28 mouse cellular contexts compared by ENCODE assay signal in genomic region chr17:73670048-73670447, GRCm38 (mm10). TPM values are rescaled to one million over a fixed set of nuclear protein-coding genes. Genes with fewer than 3 reads are reported as not detected.
A peak's percentile ranks its signal among the peaks of the same experiment; 100 is the strongest.
DNase-seq lines count a peak whose midpoint lies in the region; ATAC-seq and TF ChIP-seq lines count a peak whose summit lies in the region.
"Had no signal": no experiment of that assay in that cellular context is flagged by ENCODE, and none has a peak within 500 bp of the region (broad histone marks: within the 10 kb centered on the region; RNA-seq: fewer than 3 reads in every experiment).

No protein-coding gene starts in this region.

- H3K27ac ChIP-seq in forebrain, embryonic 13.5 days, result no peak overlapping the region
- no peak overlapping the region for H3K27ac ChIP-seq in forebrain, embryonic 11.5 days (ENCODE audit: low read depth, low read length)
- H3K27ac ChIP-seq in forebrain, embryonic 15.5 days (replicated peaks), result no peak overlapping the region
- no peak overlapping the region for H3K27ac ChIP-seq in forebrain, embryonic 12.5 days
- no peak overlapping the region for H3K27ac ChIP-seq in forebrain, postnatal 0 days (ENCODE audit: low read depth, low read length)
- H3K27ac ChIP-seq: embryonic facial prominence, embryonic 13.5 days; embryonic facial prominence, embryonic 15.5 days had no signal

- no peaks in the 10 kb centered on the region for H3K4me1 ChIP-seq in forebrain, embryonic 13.5 days
- no peaks in the 10 kb centered on the region for H3K4me1 ChIP-seq in forebrain, embryonic 11.5 days (replicated peaks; ENCODE audit: control insufficient read depth, insufficient read depth, low read length)
- H3K4me1 ChIP-seq in forebrain, embryonic 15.5 days, result peaks cover 6% of the 10 kb centered on the region
- H3K4me1 ChIP-seq in forebrain, embryonic 12.5 days, result no peaks in the 10 kb centered on the region
- peaks cover 8% of the 10 kb centered on the region; the same call in 1 of the 2 replicates for H3K4me1 ChIP-seq in forebrain, postnatal 0 days (ENCODE audit: insufficient read depth)
- H3K4me1 ChIP-seq: embryonic facial prominence, embryonic 13.5 days; embryonic facial prominence, embryonic 15.5 days had no signal

- H3K9me3 ChIP-seq in forebrain, embryonic 13.5 days (replicated peaks), result no peaks in the 10 kb centered on the region
- no peaks in the 10 kb centered on the region for H3K9me3 ChIP-seq in forebrain, embryonic 11.5 days (ENCODE audit: control insufficient read depth, low read length)
- no peaks in the 10 kb centered on the region for H3K9me3 ChIP-seq in forebrain, embryonic 15.5 days
- no peaks in the 10 kb centered on the region for H3K9me3 ChIP-seq in forebrain, embryonic 12.5 days
- H3K9me3 ChIP-seq in forebrain, postnatal 0 days (ENCODE audit: low read length), result no peaks in the 10 kb centered on the region
- H3K9me3 ChIP-seq: embryonic facial prominence, embryonic 13.5 days; embryonic facial prominence, embryonic 15.5 days had no signal

- H3K4me3 ChIP-seq in forebrain, embryonic 13.5 days, result no peak overlapping the region
- H3K4me3 ChIP-seq in forebrain, embryonic 11.5 days (ENCODE audit: low read depth, low read length), result no peak overlapping the region
- no peak overlapping the region for H3K4me3 ChIP-seq in forebrain, embryonic 15.5 days
- H3K4me3 ChIP-seq in forebrain, embryonic 12.5 days (replicated peaks), result no peak overlapping the region
- no peak overlapping the region for H3K4me3 ChIP-seq in forebrain, postnatal 0 days (ENCODE audit: low read depth, low read length)
- H3K4me3 ChIP-seq: embryonic facial prominence, embryonic 13.5 days; embryonic facial prominence, embryonic 15.5 days; erythroblast, embryonic 14.5 days had no signal

- intact Hi-C loops in left cerebral cortex, postnatal 36 days (cut with DNase I), result no loop called here

- no peak for TF ChIP-seq CTCF in forebrain, postnatal 0 days (IDR thresholded peaks at IDR 0.05; ENCODE audit: low read depth)

- H3K9ac ChIP-seq in forebrain, embryonic 13.5 days, result no peak overlapping the region
- H3K9ac ChIP-seq in forebrain, embryonic 11.5 days (ENCODE audit: low read length), result no peak overlapping the region
- no peak overlapping the region for H3K9ac ChIP-seq in forebrain, embryonic 15.5 days (replicated peaks)
- no peak overlapping the region for H3K9ac ChIP-seq in forebrain, embryonic 12.5 days
- H3K9ac ChIP-seq in forebrain, postnatal 0 days, result no peak overlapping the region
- H3K9ac ChIP-seq: embryonic facial prominence, embryonic 13.5 days; embryonic facial prominence, embryonic 15.5 days had no signal

- WGBS in forebrain, embryonic 13.5 days, result 77% methylated on average over 2 of the region's 2 CpGs
- WGBS in forebrain, embryonic 11.5 days, result 88% methylated on average over 2 of the region's 2 CpGs
- WGBS in forebrain, embryonic 15.5 days, result 52% methylated on average over 2 of the region's 2 CpGs
- 89% methylated on average over 2 of the region's 2 CpGs for WGBS in forebrain, embryonic 12.5 days
- WGBS in forebrain, postnatal 0 days, result 34% methylated on average over 2 of the region's 2 CpGs

- no peaks in the 10 kb centered on the region for H3K27me3 ChIP-seq in forebrain, embryonic 13.5 days
- H3K27me3 ChIP-seq in forebrain, embryonic 11.5 days (ENCODE audit: control insufficient read depth, insufficient read depth, low read length), result no peaks in the 10 kb centered on the region
- H3K27me3 ChIP-seq in forebrain, embryonic 15.5 days, result no peaks in the 10 kb centered on the region
- H3K27me3 ChIP-seq in forebrain, embryonic 12.5 days, result no peaks in the 10 kb centered on the region
- H3K27me3 ChIP-seq in forebrain, postnatal 0 days (ENCODE audit: insufficient read depth, low read length), result no peaks in the 10 kb centered on the region
- H3K27me3 ChIP-seq: CH12.LX; embryonic facial prominence, embryonic 13.5 days; embryonic facial prominence, embryonic 15.5 days; Patski had no signal

- no peak for DNase-seq in forebrain, embryonic 11.5 days (ENCODE audit: low spot score)
- peak; percentile 14 for DNase-seq in layer of hippocampus, adult 9-11 months
- DNase-seq in layer of hippocampus, postnatal 14 days (ENCODE audit: low spot score in 2 of 2), result no peak
- DNase-seq in forebrain, postnatal 0 days, result peak; percentile 21
- DNase-seq in left cerebral cortex, postnatal 36 days (ENCODE audit: low spot score in 2 of 2), result no peak
- DNase-seq: adrenal gland, adult 8-10 months; adrenal gland, postnatal 14 days; adrenal gland, postnatal 36 days; B cell, adult 2 months; cerebellum, adult 11 months; cerebellum, adult 18-20 months; cerebellum, adult 8-10 months; cerebellum, adult 9-11 months; cerebellum, postnatal 14 days; cerebellum, postnatal 36 days; embryo, embryonic 11 days had no signal

- no peak overlapping the region for H3K4me2 ChIP-seq in forebrain, embryonic 13.5 days
- no peak overlapping the region for H3K4me2 ChIP-seq in forebrain, embryonic 11.5 days (ENCODE audit: low read depth, low read length, severe bottlenecking)
- H3K4me2 ChIP-seq in forebrain, embryonic 15.5 days (replicated peaks), result no peak overlapping the region
- H3K4me2 ChIP-seq in forebrain, embryonic 12.5 days, result no peak overlapping the region
- no peak overlapping the region for H3K4me2 ChIP-seq in forebrain, postnatal 0 days (ENCODE audit: low read depth)
- H3K4me2 ChIP-seq: embryonic facial prominence, embryonic 13.5 days; embryonic facial prominence, embryonic 15.5 days had no signal

- H3K36me3 ChIP-seq in forebrain, embryonic 13.5 days (ENCODE audit: poor library complexity, severe bottlenecking), result no peaks in the 10 kb centered on the region
- no peaks in the 10 kb centered on the region for H3K36me3 ChIP-seq in forebrain, embryonic 11.5 days (ENCODE audit: control insufficient read depth, insufficient read depth, low read length)
- H3K36me3 ChIP-seq in forebrain, embryonic 15.5 days, result no peaks in the 10 kb centered on the region
- no peaks in the 10 kb centered on the region for H3K36me3 ChIP-seq in forebrain, embryonic 12.5 days (replicated peaks)
- H3K36me3 ChIP-seq in forebrain, postnatal 0 days (ENCODE audit: insufficient read depth), result no peaks in the 10 kb centered on the region
- H3K36me3 ChIP-seq: embryonic facial prominence, embryonic 13.5 days; embryonic facial prominence, embryonic 15.5 days; G1E had no signal

- ATAC-seq in forebrain, embryonic 13.5 days, result peak; percentile 70; the same call in 1 of the 2 replicates
- no peak for ATAC-seq in forebrain, embryonic 11.5 days (replicated peaks; ENCODE audit: low FRiP score)
- ATAC-seq in forebrain, embryonic 15.5 days (replicated peaks), result 0 out of 2 replicates have a peak, but pooled peaks have one; percentile 63
- ATAC-seq in forebrain, embryonic 12.5 days (ENCODE audit: low FRiP score), result no peak
- ATAC-seq in forebrain, postnatal 0 days, result peak; percentile 71
- ATAC-seq: activated CD4-positive, CD25-positive, alpha-beta regulatory T cell, adult 4 months; CD4-positive, CD25-positive, alpha-beta regulatory T cell, adult 4 months; Patski had no signal

RNA-seq across cellular contexts. Expression of gene Galnt14, which starts 40.2 kb away (rescaled TPM):
- 6.4 and 8.8 TPM in 2 replicates for polyA plus RNA-seq in forebrain, embryonic 13.5 days (2015; fragmentation: Nextera tagmentation; extraction: Ambion mirVana)
- 5.4 and 8.4 TPM in 2 replicates for polyA plus RNA-seq in forebrain, embryonic 11.5 days (2014; fragmentation: Nextera tagmentation; extraction: Ambion mirVana)
- 9.1 and 9.8 TPM in 2 replicates for polyA plus RNA-seq in forebrain, embryonic 15.5 days (2015; fragmentation: Nextera tagmentation; extraction: Ambion mirVana)
- 7.3 and 10.6 TPM in 2 replicates for polyA plus RNA-seq in forebrain, embryonic 12.5 days (2016; fragmentation: Nextera tagmentation; extraction: Ambion mirVana)
- total RNA-seq in layer of hippocampus, postnatal 14 days (2021), result 10 to 100 TPM; 19.4 to 21.8 TPM
- total RNA-seq in forebrain, postnatal 0 days (2014; rRNA removed), result 14.3 and 17.8 TPM in 2 replicates
- 16.7 and 16.8 TPM in 2 replicates for polyA plus RNA-seq in forebrain, postnatal 0 days (2015; fragmentation: Nextera tagmentation; extraction: Ambion mirVana)
- 10 to 100 TPM; 20.1 to 20.8 TPM for total RNA-seq in left cerebral cortex, postnatal 36 days (2021)
- total RNA-seq: common myeloid progenitor, adult 5-6 weeks had no signal
- polyA plus RNA-seq: erythroblast, embryonic 14.5 days; G1E had no signal

Comparison
In these comparisons a context has a peak if more than half of its experiments do, and no peak if none do; other contexts are left out.
1. ATAC-seq: peak in forebrain, embryonic 13.5 days (single experiment), forebrain, embryonic 15.5 days (single experiment) and forebrain, postnatal 0 days (single experiment); none in forebrain, embryonic 11.5 days (single experiment) and forebrain, embryonic 12.5 days (single experiment).
2. DNase-seq: peak in layer of hippocampus, adult 9-11 months (single experiment) and forebrain, postnatal 0 days (single experiment); none in forebrain, embryonic 11.5 days (single experiment), layer of hippocampus, postnatal 14 days (0 of 2) and left cerebral cortex, postnatal 36 days (0 of 2).